Mouse (Mus musculus) stomach, embryonic 15.5 days (tissue): ENCODE measurements around the gene Tcte2. TPM values are rescaled to one million over a fixed set of nuclear protein-coding genes. Genes with fewer than 3 reads are reported as not detected.

Source experiments
- ATAC-seq: fragments of 200-750 bp; cut with Nextera tagmentation; 2 replicates; pipeline ENCODE4 v1.8.0; 2017; ENCODE audit warnings: low read depth, moderate number of reproducible peaks, moderate TSS enrichment; ENCODE audit not compliant: insufficient read depth, low FRiP score
- H3K27ac ChIP-seq: fragments of 300-500 bp; sonication (generic); 2 replicates; pipeline ENCODE4 v1.5.1; 2015; ENCODE audit warnings: mild to moderate bottlenecking, inconsistent platforms
- H3K27me3 ChIP-seq: fragments of 300-500 bp; sonication (generic); replicated peaks from 2 replicates; pipeline ENCODE4 v1.6.1; 2015; ENCODE audit warnings: inconsistent platforms
- H3K36me3 ChIP-seq: fragments of 300-500 bp; sonication (generic); 2 replicates; pipeline ENCODE4 v1.6.1; 2015; ENCODE audit warnings: inconsistent platforms
- H3K4me1 ChIP-seq: fragments of 300-500 bp; sonication (generic); 2 replicates; pipeline ENCODE4 v1.6.1; 2015; ENCODE audit warnings: inconsistent platforms
- H3K4me2 ChIP-seq: fragments of 300-500 bp; sonication (generic); 2 replicates; pipeline ENCODE4 v1.6.1; 2015; ENCODE audit warnings: mild to moderate bottlenecking, inconsistent platforms
- H3K4me3 ChIP-seq: fragments of 300-500 bp; sonication (generic); replicated peaks from 2 replicates; pipeline ENCODE4 v1.5.1; 2015; ENCODE audit warnings: inconsistent platforms
- H3K9ac ChIP-seq: fragments of 300-500 bp; sonication (generic); 2 replicates; pipeline ENCODE4 v1.6.1; 2015; ENCODE audit warnings: inconsistent platforms
- H3K9me3 ChIP-seq: fragments of 300-500 bp; sonication (generic); 2 replicates; pipeline ENCODE4 v1.6.1; 2016; ENCODE audit warnings: inconsistent platforms
- WGBS: fragments of 180-500 bp; shearing (Covaris S2); methylation state at CpG from one replicate; pipeline ENCODE4 v1.1.7; 2015; 5-methylcytosine and 5-hydroxymethylcytosine counted together
- polyA plus RNA-seq: library from polyadenylated mRNA; unstranded; fragments of >200 nt; fragmentation: Nextera tagmentation; extraction: Ambion mirVana; gene quantifications from 2 replicates; pipeline ENCODE4 v1.2.1, GENCODE M21; 2015

Gene Tcte2
- polyA plus RNA-seq, 1 experiment from 2014 or later = 7.4 TPM

DNA sequence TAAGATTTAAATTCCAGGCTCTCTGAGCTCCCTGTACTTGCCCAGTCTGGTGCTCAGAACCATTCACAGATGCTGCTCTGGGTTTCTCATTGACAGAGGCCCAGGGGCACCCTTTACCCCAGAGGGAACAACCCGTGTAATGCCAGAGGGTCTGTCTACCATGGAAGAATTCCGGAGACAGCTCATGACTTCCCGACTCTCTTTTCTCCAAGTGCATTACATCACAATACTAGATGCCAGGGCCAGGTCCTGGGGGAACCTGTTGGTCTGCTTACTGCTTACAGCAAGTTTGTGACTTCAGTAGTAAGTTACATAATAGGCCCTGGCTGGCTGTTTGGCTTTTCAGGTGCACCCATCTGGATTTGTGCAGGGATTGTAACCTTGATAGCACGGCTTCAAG lies 47.0 kb downstream of the Tcte2 start:
- H3K27ac ChIP-seq = no peak overlapping the region; the same call in 1 of the 2 replicates
- H3K36me3 ChIP-seq = no peaks in the 10 kb centered on the region
- H3K9ac ChIP-seq = no peak overlapping the region
- WGBS = 52% methylated on average over 4 of the region's 4 CpGs
- 0 out of 2 replicates have a peak, but pooled peaks cover 7% of the 10 kb centered on the region for H3K4me1 ChIP-seq
- no peak overlapping the region for H3K4me2 ChIP-seq
- no peaks in the 10 kb centered on the region for H3K27me3 ChIP-seq
- H3K9me3 ChIP-seq = no peaks in the 10 kb centered on the region
- H3K4me3 ChIP-seq = no peak overlapping the region
- no peak for ATAC-seq

DNA sequence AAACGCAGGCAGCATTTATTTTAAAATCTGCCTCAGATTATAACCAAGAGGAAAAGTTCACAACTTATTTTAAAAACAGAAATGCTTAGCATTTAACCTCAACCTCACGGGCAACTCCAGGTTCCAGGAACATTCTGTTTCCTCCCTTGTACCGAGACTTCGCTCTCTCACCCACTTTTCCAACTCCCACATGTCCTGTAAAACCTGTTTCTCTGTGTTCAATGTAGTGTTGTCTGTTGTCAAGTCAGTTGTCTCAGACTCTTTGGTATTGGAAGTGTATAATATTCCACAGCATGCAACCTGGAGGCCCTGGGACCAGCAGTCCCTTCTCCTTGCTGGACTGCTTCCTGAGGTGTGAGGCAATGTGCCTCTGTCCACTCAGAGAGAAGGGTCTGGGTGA lies 47.5 kb downstream of the Tcte2 start:
- H3K27me3 ChIP-seq = no peaks in the 10 kb centered on the region
- no peak overlapping the region for H3K4me2 ChIP-seq
- no peaks in the 10 kb centered on the region for H3K36me3 ChIP-seq
- no peak for ATAC-seq
- H3K4me1 ChIP-seq = 0 out of 2 replicates have a peak, but pooled peaks cover 7% of the 10 kb centered on the region
- H3K9ac ChIP-seq = no peak overlapping the region
- no peak overlapping the region for H3K4me3 ChIP-seq
- WGBS = 73% methylated on average over 4 of the region's 4 CpGs
- H3K27ac ChIP-seq = no peak overlapping the region
- no peaks in the 10 kb centered on the region for H3K9me3 ChIP-seq

DNA sequence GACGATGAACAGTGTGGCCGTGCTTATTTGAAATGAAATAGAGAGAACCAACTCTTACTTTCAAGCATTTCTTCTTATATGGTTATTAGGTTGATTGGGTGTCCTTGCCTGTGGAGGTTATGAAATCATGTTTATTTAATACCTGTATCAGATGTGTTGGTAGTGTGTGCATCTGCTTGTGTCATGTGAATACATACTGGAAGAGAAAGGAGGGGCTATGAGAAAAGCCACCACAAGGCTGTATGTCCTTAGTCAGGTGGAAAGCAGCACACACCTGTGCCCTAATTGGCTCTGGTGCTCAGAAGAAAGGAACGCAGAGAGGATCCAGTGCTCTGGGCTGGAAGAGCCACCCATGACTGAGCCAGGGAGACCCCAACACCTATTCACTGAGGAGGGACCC lies 49.1 kb downstream of the Tcte2 start:
- Histone ChIP-seq H3K9me3 (no peaks in the 10 kb centered on the region), H3K27me3 (no peaks in the 10 kb centered on the region), H3K4me2 (no peak overlapping the region), H3K27ac (no peak overlapping the region), H3K4me1 (0 out of 2 replicates have a peak, but pooled peaks cover 7% of the 10 kb centered on the region), H3K36me3 (no peaks in the 10 kb centered on the region), H3K4me3 (no peak overlapping the region), H3K9ac (no peak overlapping the region)
- no peak for ATAC-seq
- WGBS = 83% methylated on average over 3 of the region's 3 CpGs

DNA sequence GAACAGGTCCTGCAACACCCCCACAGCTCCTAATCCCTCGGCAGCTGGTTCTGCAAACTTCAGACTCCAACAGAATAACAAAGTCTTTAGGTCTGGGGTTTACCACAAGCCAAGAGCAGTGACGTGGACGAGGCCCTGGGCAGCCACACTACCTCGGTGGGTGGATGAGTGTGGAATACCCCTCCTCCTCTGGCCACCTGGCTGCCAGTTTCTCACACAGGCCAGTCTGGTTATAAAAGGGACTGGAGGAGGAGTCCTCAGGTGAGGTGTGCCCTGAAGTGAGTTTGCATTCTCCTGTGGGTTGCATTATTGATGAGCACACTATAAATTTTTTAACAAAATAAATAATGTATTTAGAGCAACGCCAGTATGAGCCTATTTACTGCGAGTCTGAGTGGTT lies 49.5 kb downstream of the Tcte2 start:
- Histone ChIP-seq H3K4me1 (0 out of 2 replicates have a peak, but pooled peaks cover 7% of the 10 kb centered on the region), H3K4me3 (no peak overlapping the region), H3K9me3 (no peaks in the 10 kb centered on the region), H3K36me3 (no peaks in the 10 kb centered on the region), H3K27me3 (no peaks in the 10 kb centered on the region), H3K4me2 (no peak overlapping the region), H3K27ac (no peak overlapping the region), H3K9ac (no peak overlapping the region)
- no peak for ATAC-seq
- 55% methylated on average over 6 of the region's 6 CpGs for WGBS

DNA sequence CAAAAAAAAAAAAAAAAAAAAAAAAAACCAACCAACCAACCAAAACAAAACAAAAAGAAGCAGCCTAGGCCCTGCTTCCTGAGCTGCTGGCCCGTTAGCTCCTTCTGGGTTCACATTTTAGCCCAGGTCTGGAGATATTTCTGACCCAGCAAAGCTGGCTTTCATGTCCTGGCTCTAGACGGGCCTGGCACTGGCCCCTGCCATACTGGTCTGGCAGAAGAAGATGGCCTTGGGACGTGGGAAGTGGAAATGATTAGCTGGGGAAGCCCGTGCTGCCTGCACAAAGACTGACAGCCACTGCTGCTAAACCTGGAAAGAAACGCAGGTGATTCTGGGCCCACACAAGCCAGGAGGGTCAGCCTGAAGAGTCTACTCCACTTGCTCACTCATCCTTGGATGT lies 50.5 kb downstream of the Tcte2 start:
- no peaks in the 10 kb centered on the region for H3K36me3 ChIP-seq
- no peak; the same call in 1 of the 2 replicates for ATAC-seq
- H3K27me3 ChIP-seq = no peaks in the 10 kb centered on the region
- no peak overlapping the region for H3K4me2 ChIP-seq
- H3K4me1 ChIP-seq = 0 out of 2 replicates have a peak, but pooled peaks cover 4% of the 10 kb centered on the region
- no peaks in the 10 kb centered on the region for H3K9me3 ChIP-seq
- WGBS = 72% methylated on average over 5 of the region's 5 CpGs
- no peak overlapping the region for H3K27ac ChIP-seq
- no peak overlapping the region for H3K9ac ChIP-seq
- no peak overlapping the region for H3K4me3 ChIP-seq

DNA sequence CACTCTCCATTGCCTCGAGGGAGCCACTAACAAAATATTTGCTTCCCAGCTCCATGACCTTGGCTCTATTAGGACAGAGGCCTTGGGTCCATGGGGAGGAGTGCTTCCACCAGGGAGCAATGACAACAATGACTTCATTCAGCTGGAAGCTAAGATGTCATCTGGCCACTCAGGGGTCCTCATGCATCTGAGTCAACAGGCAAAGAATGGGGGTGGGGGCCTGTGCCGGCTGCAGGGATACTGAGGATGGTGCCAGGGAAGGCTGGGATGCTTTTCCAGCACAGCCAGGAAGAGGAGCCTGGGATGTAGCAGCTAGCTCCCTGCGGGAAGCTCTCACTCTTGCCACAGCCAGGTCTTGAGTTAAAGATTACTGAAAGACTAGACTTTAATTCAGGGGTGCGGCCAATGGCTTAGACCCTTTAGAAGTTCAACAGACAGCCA lies 56.1 kb downstream of the Tcte2 start:
- H3K4me2 ChIP-seq = no peak overlapping the region
- H3K27me3 ChIP-seq = no peaks in the 10 kb centered on the region
- no peaks in the 10 kb centered on the region for H3K36me3 ChIP-seq
- no peaks in the 10 kb centered on the region for H3K9me3 ChIP-seq
- 40% methylated on average over 4 of the region's 4 CpGs for WGBS
- no peak overlapping the region for H3K27ac ChIP-seq
- H3K9ac ChIP-seq = no peak overlapping the region
- ATAC-seq = no peak; the same call in 1 of the 2 replicates
- peaks cover 19% of the 10 kb centered on the region for H3K4me1 ChIP-seq
- no peak overlapping the region for H3K4me3 ChIP-seq

DNA sequence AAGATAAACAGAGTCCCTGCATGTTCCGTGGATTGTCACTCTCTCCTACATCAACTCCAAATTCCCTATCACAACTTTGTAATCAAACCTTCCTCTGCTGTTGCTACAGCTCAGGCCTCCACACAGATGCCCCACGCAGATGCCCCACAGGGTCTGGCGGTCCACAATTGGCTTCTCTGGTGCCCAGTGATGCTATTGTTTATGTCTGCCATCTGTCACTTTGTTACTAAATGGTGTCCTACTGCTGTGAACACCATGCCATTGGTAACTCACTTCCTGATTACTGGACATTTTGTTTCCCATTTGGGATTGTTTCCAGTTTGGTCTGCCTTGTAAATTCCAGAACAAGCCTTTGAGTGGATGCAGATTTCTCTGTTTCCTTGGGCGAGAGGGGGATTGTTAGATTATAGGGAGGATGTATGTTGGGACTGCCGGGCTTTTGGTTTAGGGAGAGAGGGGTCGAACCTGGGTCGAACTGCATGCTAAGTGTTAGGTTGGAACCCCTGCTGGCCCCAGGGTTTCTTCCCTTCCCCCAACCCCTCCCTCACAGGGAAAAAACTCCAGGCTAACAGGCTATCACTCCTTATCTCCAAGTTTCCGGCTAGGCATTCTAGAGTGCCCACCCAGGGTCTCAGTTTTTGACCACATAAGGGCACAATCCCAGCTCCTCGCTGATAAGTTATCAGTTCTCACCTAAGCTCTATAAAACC lies 57.9 kb downstream of the Tcte2 start:
- Histone ChIP-seq H3K9me3 (no peaks in the 10 kb centered on the region), H3K4me3 (no peak overlapping the region), H3K4me2 (no peak overlapping the region), H3K9ac (no peak overlapping the region), H3K36me3 (no peaks in the 10 kb centered on the region), H3K27me3 (no peaks in the 10 kb centered on the region), H3K4me1 (peaks cover 27% of the 10 kb centered on the region), H3K27ac (peak overlapping the region; percentile 21; the same call in 1 of the 2 replicates)
- 35% methylated on average over 9 of the region's 9 CpGs for WGBS
- no peak for ATAC-seq

DNA sequence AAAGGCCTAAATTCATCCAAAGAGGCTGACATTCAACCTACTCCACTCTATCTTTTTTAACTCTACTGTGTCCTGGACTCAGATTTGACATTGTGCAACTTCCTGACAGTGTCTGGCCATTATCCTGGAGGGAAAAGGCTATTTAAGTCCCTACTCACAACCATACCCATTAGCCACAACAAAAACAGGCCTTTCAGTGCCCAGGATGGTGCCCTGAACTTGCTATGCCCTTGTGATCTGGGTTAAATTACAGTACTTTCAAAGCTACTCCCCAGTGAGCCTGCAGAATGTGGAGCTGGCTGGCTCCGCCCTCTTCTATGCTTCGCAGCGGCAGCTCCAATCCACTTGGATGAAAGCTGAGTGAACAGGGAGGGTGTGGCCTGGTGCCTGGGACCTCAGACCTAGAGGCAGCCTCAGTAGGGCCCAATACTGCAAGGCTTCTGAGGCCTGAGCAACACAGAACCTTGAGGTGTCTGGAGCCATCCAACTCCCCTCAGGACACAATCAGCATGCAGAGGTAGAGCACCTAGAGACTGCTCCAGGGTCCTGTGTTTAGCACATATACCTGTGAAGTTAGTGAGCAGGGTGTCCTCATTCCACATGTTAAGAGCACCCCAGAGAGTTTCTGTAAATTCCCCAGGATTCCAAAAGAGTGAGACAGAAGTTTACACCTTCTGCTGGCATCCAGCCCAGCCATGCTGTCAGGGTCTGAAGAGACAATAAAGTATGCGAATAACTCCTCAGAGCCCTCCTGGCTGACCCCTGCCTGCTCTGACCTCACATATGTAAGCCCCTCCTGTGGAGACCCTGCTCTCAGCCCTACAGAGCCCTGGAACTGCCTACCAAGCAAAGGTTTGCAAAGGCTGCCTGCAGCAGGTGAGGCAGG lies 61.3 kb downstream of the Tcte2 start:
- Histone ChIP-seq H3K9me3 (no peaks in the 10 kb centered on the region), H3K9ac (no peak overlapping the region), H3K4me2 (no peak overlapping the region), H3K4me1 (peaks cover 27% of the 10 kb centered on the region), H3K36me3 (no peaks in the 10 kb centered on the region), H3K4me3 (no peak overlapping the region), H3K27me3 (no peaks in the 10 kb centered on the region), H3K27ac (peak overlapping the region; percentile 72)
- ATAC-seq = peak; percentile 86
- 20% methylated on average over 4 of the region's 4 CpGs for WGBS

DNA sequence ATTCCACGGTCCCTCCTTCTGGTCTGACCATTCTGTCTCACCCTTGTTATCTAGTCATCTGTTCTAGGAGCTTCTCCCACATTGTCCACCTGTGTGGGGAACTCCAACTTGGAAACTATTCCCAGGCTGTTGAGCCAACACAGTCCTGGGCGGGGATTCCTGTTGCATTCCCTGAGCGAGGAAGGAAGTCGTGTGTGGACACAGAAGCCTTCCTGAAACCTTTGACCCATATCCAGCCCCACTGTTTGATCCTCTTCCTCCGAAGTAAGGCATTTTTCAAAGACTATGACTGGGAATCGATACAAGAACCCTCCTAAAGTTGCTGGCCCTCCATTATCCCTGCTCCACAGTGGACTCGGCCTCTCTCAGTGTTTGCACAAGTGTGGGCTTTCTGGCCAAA lies 61.9 kb downstream of the Tcte2 start:
- peak; percentile 37; the same call in 1 of the 2 replicates for ATAC-seq
- no peaks in the 10 kb centered on the region for H3K36me3 ChIP-seq
- 26% methylated on average over 7 of the region's 7 CpGs for WGBS

DNA sequence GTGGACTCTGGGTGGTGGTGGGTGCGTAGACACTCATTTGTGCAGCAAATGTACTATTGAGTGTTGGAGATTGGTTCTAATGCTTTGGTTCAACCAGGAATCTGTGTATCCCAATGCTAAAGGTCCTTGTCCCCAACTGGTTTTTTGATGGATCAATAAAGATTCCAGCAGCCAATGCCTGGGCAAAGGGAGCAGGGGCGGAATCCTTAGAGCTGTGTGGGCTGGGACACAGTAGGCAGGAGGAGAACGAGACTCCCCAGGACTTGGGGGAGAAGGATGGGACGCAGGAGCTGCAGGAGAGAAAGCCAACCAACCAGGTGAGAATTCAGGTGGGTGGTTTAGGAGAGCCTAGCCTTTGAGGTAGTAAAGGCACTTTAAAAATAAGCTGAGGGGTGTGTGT lies 63.4 kb downstream of the Tcte2 start:
- no peaks in the 10 kb centered on the region for H3K36me3 ChIP-seq
- H3K4me1 ChIP-seq = peaks cover 18% of the 10 kb centered on the region
- no peaks in the 10 kb centered on the region for H3K9me3 ChIP-seq
- H3K27ac ChIP-seq = no peak overlapping the region
- no peak overlapping the region for H3K4me3 ChIP-seq
- 82% methylated on average over 4 of the region's 4 CpGs for WGBS
- ATAC-seq = no peak
- H3K9ac ChIP-seq = no peak overlapping the region
- H3K4me2 ChIP-seq = no peak overlapping the region
- H3K27me3 ChIP-seq = no peaks in the 10 kb centered on the region

More for the DNA sequence above, 61.9 kb downstream of the Tcte2 start:
- H3K9me3 ChIP-seq = no peaks in the 10 kb centered on the region
- no peak overlapping the region for H3K9ac ChIP-seq
- H3K27ac ChIP-seq = peak overlapping the region; percentile 72
- no peak overlapping the region for H3K4me2 ChIP-seq
- peaks cover 27% of the 10 kb centered on the region for H3K4me1 ChIP-seq
- H3K27me3 ChIP-seq = no peaks in the 10 kb centered on the region
- no peak overlapping the region for H3K4me3 ChIP-seq

DNA sequence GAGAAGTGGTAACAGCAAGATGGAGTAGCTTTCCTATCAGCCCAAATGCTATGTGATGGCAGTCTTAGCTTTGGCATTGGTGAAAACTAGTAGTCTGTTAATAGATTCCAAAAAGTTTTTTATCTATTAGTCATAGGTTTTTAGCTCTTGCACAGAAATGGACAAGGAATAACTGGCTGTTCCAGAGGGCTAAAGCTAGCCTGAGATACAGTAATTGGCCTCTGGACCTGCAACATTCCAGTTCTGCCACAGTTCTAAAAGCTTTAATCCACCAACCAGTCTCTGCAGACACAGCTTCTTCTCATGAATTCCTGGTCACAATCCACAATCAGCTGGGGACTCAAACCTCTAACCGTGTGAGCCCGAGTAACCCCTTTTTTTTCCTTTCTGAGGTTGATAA lies 64.0 kb downstream of the Tcte2 start:
- Histone ChIP-seq H3K27me3 (no peaks in the 10 kb centered on the region), H3K4me1 (peaks cover 16% of the 10 kb centered on the region), H3K9ac (no peak overlapping the region), H3K4me3 (no peak overlapping the region), H3K9me3 (no peaks in the 10 kb centered on the region), H3K27ac (no peak overlapping the region), H3K4me2 (no peak overlapping the region), H3K36me3 (no peaks in the 10 kb centered on the region)
- no peak for ATAC-seq
- 80% methylated on average over 2 of the region's 2 CpGs for WGBS

DNA sequence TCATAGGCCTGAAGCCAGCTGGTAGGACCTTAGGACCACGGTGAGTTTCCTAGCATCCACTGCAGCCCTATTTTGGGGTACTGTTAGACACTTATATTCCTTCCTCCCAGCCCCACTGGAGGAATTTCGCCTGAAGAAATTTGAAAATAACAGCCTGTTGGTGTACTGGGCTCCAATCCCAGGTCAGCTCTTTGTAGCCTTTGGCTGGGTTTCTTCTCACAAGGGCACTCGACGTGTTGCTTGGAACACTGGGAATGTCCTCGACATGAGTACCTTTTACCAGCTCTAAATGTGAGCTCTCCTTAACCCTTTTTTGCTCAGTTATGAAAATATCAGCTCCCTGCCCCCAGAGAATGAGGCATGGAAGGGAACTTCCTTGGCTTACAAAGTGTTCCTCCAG lies 65.7 kb downstream of the Tcte2 start:
- Histone ChIP-seq H3K27ac (no peak overlapping the region), H3K4me3 (no peak overlapping the region), H3K9me3 (no peaks in the 10 kb centered on the region), H3K4me1 (peaks cover 12% of the 10 kb centered on the region), H3K27me3 (no peaks in the 10 kb centered on the region), H3K4me2 (no peak overlapping the region), H3K36me3 (no peaks in the 10 kb centered on the region), H3K9ac (no peak overlapping the region)
- ATAC-seq = no peak
- 74% methylated on average over 5 of the region's 5 CpGs for WGBS
